ENCODE assay signal across 12 mouse cellular contexts in genomic region chr5:114579714-114580357, GRCm38 (mm10). TPM values are rescaled to one million over a fixed set of nuclear protein-coding genes. Genes with fewer than 3 reads are reported as not detected.
DNase-seq lines count a peak whose midpoint lies in the region; ATAC-seq lines count a peak whose summit lies in the region.
"Had no signal": no experiment of that assay in that cellular context is flagged by ENCODE, and none has a peak within 500 bp of the region (broad histone marks: within the 10 kb centered on the region; RNA-seq: fewer than 3 reads in every experiment).

No protein-coding gene starts in this region.

- H3K27me3 ChIP-seq in midbrain, embryonic 10.5 days (ENCODE audit: low read depth, poor library complexity, severe bottlenecking) = peaks cover 44% of the 10 kb centered on the region
- no peaks in the 10 kb centered on the region for H3K27me3 ChIP-seq in midbrain, embryonic 16.5 days (ENCODE audit: control insufficient read depth, insufficient read depth, low read depth, low read length)
- H3K27me3 ChIP-seq: Patski had no signal

- 61% methylated on average over 8 of the region's 8 CpGs for WGBS in midbrain, embryonic 10.5 days
- 56% methylated on average over 8 of the region's 8 CpGs for WGBS in midbrain, embryonic 16.5 days

- no peak for ATAC-seq in midbrain, embryonic 16.5 days
- no peak for ATAC-seq in CD4-positive, CD25-positive, alpha-beta regulatory T cell, adult 4 months
- ATAC-seq: Patski had no signal

- H3K9me3 ChIP-seq in midbrain, embryonic 10.5 days (replicated peaks) = no peaks in the 10 kb centered on the region
- H3K9me3 ChIP-seq in midbrain, embryonic 16.5 days (replicated peaks; ENCODE audit: control insufficient read depth, low read length, poor library complexity, severe bottlenecking) = no peaks in the 10 kb centered on the region

- H3K4me3 ChIP-seq in midbrain, embryonic 10.5 days = no peak overlapping the region
- H3K4me3 ChIP-seq in midbrain, embryonic 16.5 days (ENCODE audit: low read depth, low read length) = no peak overlapping the region

- H3K27ac ChIP-seq in midbrain, embryonic 10.5 days (replicated peaks) = peak overlapping the region; percentile 76
- H3K27ac ChIP-seq in midbrain, embryonic 16.5 days (ENCODE audit: low read length) = no peak overlapping the region
- H3K27ac ChIP-seq: macrophage had no signal

- H3K9ac ChIP-seq in midbrain, embryonic 16.5 days (ENCODE audit: low read depth, low read length) = no peak overlapping the region

- intact Hi-C loops in left cerebral cortex, postnatal 10 days (cut with DNase I) = no loop called here

- peaks cover 86% of the 10 kb centered on the region for H3K4me1 ChIP-seq in midbrain, embryonic 10.5 days
- peaks cover 52% of the 10 kb centered on the region for H3K4me1 ChIP-seq in midbrain, embryonic 16.5 days (ENCODE audit: control insufficient read depth, insufficient read depth, low read length)

- DNase-seq in midbrain, embryonic 10.5 days (ENCODE audit: low spot score) = no peak
- DNase-seq in frontal cortex, postnatal 36 days (ENCODE audit: low spot score in 2 of 2) = peak; percentile 32 to 49
- peak; percentile 64 to 80 for DNase-seq in left cerebral cortex, postnatal 10 days (ENCODE audit: extremely low spot score in 1 of 2, low spot score in 2 of 2)
- DNase-seq in right cerebral cortex, postnatal 25 days = peak; percentile 37
- no peak for DNase-seq in adrenal gland, adult 2 months
- no peak for DNase-seq in lung, postnatal 4 days
- DNase-seq: cerebellum, adult 18-20 months; kidney, postnatal 36 days had no signal

- no peak overlapping the region for H3K4me2 ChIP-seq in midbrain, embryonic 16.5 days (ENCODE audit: low read length)

- H3K36me3 ChIP-seq in midbrain, embryonic 10.5 days = peaks cover 27% of the 10 kb centered on the region
- no peaks in the 10 kb centered on the region for H3K36me3 ChIP-seq in midbrain, embryonic 16.5 days (ENCODE audit: control insufficient read depth, insufficient read depth, low read length)

RNA-seq across cellular contexts. Expression of gene Fam222a, which starts 12.0 kb away (rescaled TPM):
- polyA plus RNA-seq in midbrain, embryonic 10.5 days (2016; fragmentation: Nextera tagmentation; extraction: Ambion mirVana) = 4.0 and 5.1 TPM in 2 replicates
- polyA plus RNA-seq in midbrain, embryonic 16.5 days (2015; fragmentation: Nextera tagmentation; extraction: Ambion mirVana) = 5.3 and 6.0 TPM in 2 replicates
- total RNA-seq in left cerebral cortex, postnatal 10 days (2021) = 1 to 10 TPM; 6.4 to 7.4 TPM
- 10 to 100 TPM; 32.9 to 84.3 TPM for total RNA-seq in adrenal gland, adult 2 months (2021)
- 68.3 and 72.0 TPM in 2 replicates for polyA plus RNA-seq in adrenal gland, adult 2 months (2012; rRNA removed)
- not detected for polyA plus RNA-seq in CD4-positive, CD25-positive, alpha-beta regulatory T cell, adult 4 months (2017; shearing (Covaris generic))

Comparison
In these comparisons a context has a peak if more than half of its experiments do, and no peak if none do; other contexts are left out.
1. DNase-seq: peak in frontal cortex, postnatal 36 days (2 of 2), left cerebral cortex, postnatal 10 days (2 of 2) and right cerebral cortex, postnatal 25 days (single experiment); none in midbrain, embryonic 10.5 days (single experiment), adrenal gland, adult 2 months (single experiment) and lung, postnatal 4 days (0 of 2).